Mouse (Mus musculus): ENCODE measurements at regions not wholly inside any gene's neighbourhood (a gene's known extent, or its start where the extent isn't known, plus 50 kb on each side); places are given as distances from the start of the nearest gene placed in this dataset.

DNA sequence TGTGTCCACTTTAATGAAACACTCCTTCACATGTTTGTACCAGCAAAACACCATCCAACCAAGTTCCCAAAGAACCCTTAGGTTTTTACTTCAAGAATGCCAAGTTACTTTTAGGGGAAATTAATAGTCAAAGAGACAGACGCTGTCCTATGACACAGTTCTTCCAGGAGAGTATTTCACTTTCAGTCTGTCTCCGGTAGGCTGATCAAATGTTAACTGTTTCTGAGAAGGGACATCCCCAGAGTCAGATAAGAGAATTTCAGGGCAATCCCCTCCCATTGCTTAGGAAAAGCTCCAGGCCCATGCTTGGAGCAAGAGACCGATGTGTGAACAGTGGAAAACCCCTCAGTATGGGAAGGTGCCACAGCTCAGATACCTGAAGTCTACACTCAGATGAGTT is 112.1 kb downstream of the Sp3 start:
- H3K27ac ChIP-seq (ENCODE audit: low read length): no peak overlapping the region
- no peaks in the 10 kb centered on the region for H3K27me3 ChIP-seq (ENCODE audit: control insufficient read depth, insufficient read depth, low read length)
- no peak overlapping the region for H3K9ac ChIP-seq (ENCODE audit: low read length)
- no peaks in the 10 kb centered on the region for H3K36me3 ChIP-seq (ENCODE audit: control insufficient read depth, insufficient read depth, low read length)
- no peaks in the 10 kb centered on the region for H3K9me3 ChIP-seq (replicated peaks; ENCODE audit: control insufficient read depth, low read length)
- no peak overlapping the region for H3K4me3 ChIP-seq (replicated peaks; ENCODE audit: low read length)
- no peak overlapping the region for H3K4me2 ChIP-seq (ENCODE audit: low read depth, low read length)
- ATAC-seq (ENCODE audit: insufficient read depth, low FRiP score): no peak
- H3K4me1 ChIP-seq (ENCODE audit: control insufficient read depth, insufficient read depth, low read length): 0 out of 2 replicates have a peak, but pooled peaks cover 3% of the 10 kb centered on the region
- 93% methylated on average over 3 of the region's 3 CpGs for WGBS

DNA sequence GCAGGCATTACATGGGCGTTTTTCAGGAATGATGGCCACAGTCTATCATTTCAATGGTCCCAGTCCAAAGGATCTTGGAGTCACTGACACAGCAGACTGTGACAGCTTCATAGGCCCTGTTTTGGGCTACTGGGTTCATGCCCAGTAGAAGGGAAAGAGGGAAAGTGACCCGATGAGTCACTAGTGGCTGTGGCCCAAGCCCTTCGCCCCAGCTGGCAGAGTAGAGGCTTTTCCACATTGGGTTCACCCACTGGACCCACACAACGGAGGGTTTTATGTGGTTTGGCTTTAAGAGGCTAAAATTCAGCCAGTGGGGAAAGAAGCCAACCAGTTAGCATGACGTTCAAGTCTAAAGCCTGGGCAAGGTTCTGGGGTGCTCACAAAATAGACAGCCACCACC is 108.4 kb downstream of the Sp3 start:
- 83% methylated on average over 5 of the region's 5 CpGs for WGBS

DNA sequence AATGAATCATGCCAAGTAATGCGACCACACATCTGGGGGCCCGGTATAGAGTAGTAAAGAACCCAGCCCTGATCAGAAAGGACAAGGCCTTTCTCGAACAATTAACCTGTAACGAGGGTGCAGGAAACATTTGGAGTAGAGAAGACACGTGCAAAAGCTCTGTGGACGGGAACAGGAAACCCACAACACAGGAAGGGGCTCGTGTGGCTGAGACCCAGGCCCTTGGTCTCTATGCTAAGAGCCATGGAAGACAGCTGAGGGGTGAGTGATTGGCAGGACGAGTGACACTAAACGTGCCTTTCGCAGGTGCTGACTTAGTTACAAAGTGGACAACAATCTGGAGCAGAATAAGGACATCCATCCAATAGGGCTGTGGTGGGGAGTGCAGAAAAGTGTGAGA is 106.3 kb downstream of the Sp3 start:
- Histone ChIP-seq H3K9ac (ENCODE audit: low read length) (no peak overlapping the region), H3K27ac (ENCODE audit: low read length) (no peak overlapping the region), H3K4me1 (ENCODE audit: control insufficient read depth, insufficient read depth, low read length) (no peaks in the 10 kb centered on the region), H3K4me3 (replicated peaks; ENCODE audit: low read length) (no peak overlapping the region), H3K9me3 (replicated peaks; ENCODE audit: control insufficient read depth, low read length) (no peaks in the 10 kb centered on the region), H3K4me2 (ENCODE audit: low read depth, low read length) (no peak overlapping the region), H3K36me3 (ENCODE audit: control insufficient read depth, insufficient read depth, low read length) (no peaks in the 10 kb centered on the region), H3K27me3 (ENCODE audit: control insufficient read depth, insufficient read depth, low read length) (no peaks in the 10 kb centered on the region)
- ATAC-seq (ENCODE audit: insufficient read depth, low FRiP score): no peak
- 80% methylated on average over 10 of the region's 10 CpGs for WGBS

More for the DNA sequence above, 108.4 kb downstream of the Sp3 start:
- Histone ChIP-seq H3K4me2 (ENCODE audit: low read depth, low read length) (no peak overlapping the region), H3K36me3 (ENCODE audit: control insufficient read depth, insufficient read depth, low read length) (no peaks in the 10 kb centered on the region), H3K9me3 (replicated peaks; ENCODE audit: control insufficient read depth, low read length) (no peaks in the 10 kb centered on the region), H3K4me3 (replicated peaks; ENCODE audit: low read length) (no peak overlapping the region), H3K27ac (ENCODE audit: low read length) (no peak overlapping the region), H3K4me1 (ENCODE audit: control insufficient read depth, insufficient read depth, low read length) (no peaks in the 10 kb centered on the region), H3K27me3 (ENCODE audit: control insufficient read depth, insufficient read depth, low read length) (no peaks in the 10 kb centered on the region), H3K9ac (ENCODE audit: low read length) (no peak overlapping the region)
- no peak for ATAC-seq (ENCODE audit: insufficient read depth, low FRiP score)

DNA sequence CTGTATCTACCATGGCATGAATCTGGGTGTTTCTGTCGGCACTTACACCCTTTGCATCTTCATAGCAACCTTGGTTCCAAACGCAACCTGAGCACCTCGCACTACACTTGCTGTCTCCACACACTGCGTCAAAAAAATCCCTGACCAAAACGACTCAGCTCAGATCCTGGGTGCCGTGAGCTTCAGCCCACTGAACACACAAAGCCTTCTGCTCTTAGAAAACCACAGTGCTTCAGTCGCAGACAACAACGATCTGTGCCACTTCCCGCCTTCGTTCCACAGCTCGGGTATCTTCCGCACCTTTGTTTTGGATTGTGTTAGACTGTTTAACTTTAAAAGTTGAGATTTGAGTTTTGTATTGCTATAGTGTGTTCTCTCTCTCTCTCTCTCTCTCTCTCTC is 105.7 kb downstream of the Sp3 start:
- WGBS: 74% methylated on average over 12 of the region's 12 CpGs
- H3K9me3 ChIP-seq (replicated peaks; ENCODE audit: control insufficient read depth, low read length): no peaks in the 10 kb centered on the region
- no peak overlapping the region for H3K4me2 ChIP-seq (ENCODE audit: low read depth, low read length)
- H3K4me1 ChIP-seq (ENCODE audit: control insufficient read depth, insufficient read depth, low read length): no peaks in the 10 kb centered on the region
- no peaks in the 10 kb centered on the region for H3K27me3 ChIP-seq (ENCODE audit: control insufficient read depth, insufficient read depth, low read length)
- no peak overlapping the region for H3K4me3 ChIP-seq (replicated peaks; ENCODE audit: low read length)
- H3K36me3 ChIP-seq (ENCODE audit: control insufficient read depth, insufficient read depth, low read length): no peaks in the 10 kb centered on the region
- no peak for ATAC-seq (ENCODE audit: insufficient read depth, low FRiP score)
- H3K9ac ChIP-seq (ENCODE audit: low read length): no peak overlapping the region
- H3K27ac ChIP-seq (ENCODE audit: low read length): no peak overlapping the region

DNA sequence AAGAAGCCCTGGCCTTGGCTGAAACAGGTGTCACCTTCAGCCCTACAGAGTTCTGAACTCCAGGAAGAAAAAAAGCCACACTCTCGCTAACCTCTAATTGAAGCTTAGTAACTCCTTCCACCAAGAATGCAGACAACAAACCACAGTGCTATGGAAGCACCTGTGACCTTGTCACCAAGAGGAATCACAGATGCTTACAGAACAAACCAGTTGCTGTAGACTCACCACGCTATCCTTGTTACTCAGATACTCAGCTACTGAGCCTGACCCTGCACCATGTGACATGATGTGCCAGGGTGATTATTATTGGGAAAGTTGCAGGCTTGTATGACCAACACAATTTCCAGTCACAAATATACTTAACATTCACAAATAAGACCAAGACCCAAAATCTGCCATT is 104.6 kb downstream of the Sp3 start:
- Histone ChIP-seq H3K36me3 (ENCODE audit: control insufficient read depth, insufficient read depth, low read length) (no peaks in the 10 kb centered on the region), H3K27me3 (ENCODE audit: control insufficient read depth, insufficient read depth, low read length) (no peaks in the 10 kb centered on the region), H3K4me1 (ENCODE audit: control insufficient read depth, insufficient read depth, low read length) (no peaks in the 10 kb centered on the region), H3K4me2 (ENCODE audit: low read depth, low read length) (no peak overlapping the region), H3K27ac (ENCODE audit: low read length) (no peak overlapping the region), H3K9me3 (replicated peaks; ENCODE audit: control insufficient read depth, low read length) (no peaks in the 10 kb centered on the region), H3K4me3 (replicated peaks; ENCODE audit: low read length) (no peak overlapping the region), H3K9ac (ENCODE audit: low read length) (no peak overlapping the region)
- WGBS: 63% methylated on average over 2 of the region's 2 CpGs
- ATAC-seq (ENCODE audit: insufficient read depth, low FRiP score): no peak

DNA sequence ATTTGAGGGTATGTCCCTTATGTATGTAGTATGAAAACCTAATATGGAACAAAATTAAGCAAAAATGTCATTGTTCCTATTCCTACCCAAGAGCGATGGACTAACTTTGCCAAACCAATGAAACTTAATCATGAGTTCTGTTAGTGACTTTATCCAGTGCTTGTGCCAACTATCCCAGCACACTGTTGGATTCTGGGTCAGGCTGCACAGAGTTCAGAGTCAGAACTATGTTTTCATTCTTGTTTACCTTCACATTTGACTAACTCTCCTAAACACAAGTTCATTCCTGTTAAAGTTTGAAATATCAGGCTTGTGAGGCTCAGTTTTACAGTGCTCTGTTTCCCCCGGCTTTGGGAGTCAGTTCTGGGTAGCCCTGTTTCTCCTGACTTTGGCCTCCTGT is 100.2 kb downstream of the Sp3 start:
- Histone ChIP-seq H3K4me1 (ENCODE audit: control insufficient read depth, insufficient read depth, low read length) (no peaks in the 10 kb centered on the region), H3K27ac (ENCODE audit: low read length) (no peak overlapping the region), H3K4me3 (replicated peaks; ENCODE audit: low read length) (no peak overlapping the region), H3K9me3 (replicated peaks; ENCODE audit: control insufficient read depth, low read length) (no peaks in the 10 kb centered on the region), H3K27me3 (ENCODE audit: control insufficient read depth, insufficient read depth, low read length) (no peaks in the 10 kb centered on the region), H3K9ac (ENCODE audit: low read length) (no peak overlapping the region), H3K36me3 (ENCODE audit: control insufficient read depth, insufficient read depth, low read length) (no peaks in the 10 kb centered on the region), H3K4me2 (ENCODE audit: low read depth, low read length) (no peak overlapping the region)
- WGBS: 96% methylated on average over 2 of the region's 2 CpGs
- ATAC-seq (ENCODE audit: insufficient read depth, low FRiP score): no peak

DNA sequence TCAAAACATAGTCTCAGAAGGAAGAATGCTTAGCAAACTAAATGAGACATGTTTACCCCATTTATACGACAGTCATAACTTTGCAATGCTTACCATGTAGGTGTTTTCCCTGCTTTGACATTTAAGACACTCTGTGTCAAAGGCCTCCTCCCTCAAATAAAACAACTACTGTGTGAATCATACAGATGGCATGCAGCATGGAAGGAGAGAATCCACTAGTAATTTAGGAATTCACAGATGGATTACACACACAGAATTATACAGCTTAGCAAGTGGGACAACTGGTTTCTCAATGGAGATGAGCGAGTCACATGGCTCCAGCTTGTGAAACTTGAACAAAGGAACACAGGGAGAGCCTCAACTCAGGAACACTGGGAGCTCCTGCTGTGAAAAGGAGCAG is 98.7 kb downstream of the Sp3 start:
- no peaks in the 10 kb centered on the region for H3K36me3 ChIP-seq (ENCODE audit: control insufficient read depth, insufficient read depth, low read length)
- ATAC-seq (ENCODE audit: insufficient read depth, low FRiP score): no peak
- WGBS: 73% methylated on average over 2 of the region's 2 CpGs

DNA sequence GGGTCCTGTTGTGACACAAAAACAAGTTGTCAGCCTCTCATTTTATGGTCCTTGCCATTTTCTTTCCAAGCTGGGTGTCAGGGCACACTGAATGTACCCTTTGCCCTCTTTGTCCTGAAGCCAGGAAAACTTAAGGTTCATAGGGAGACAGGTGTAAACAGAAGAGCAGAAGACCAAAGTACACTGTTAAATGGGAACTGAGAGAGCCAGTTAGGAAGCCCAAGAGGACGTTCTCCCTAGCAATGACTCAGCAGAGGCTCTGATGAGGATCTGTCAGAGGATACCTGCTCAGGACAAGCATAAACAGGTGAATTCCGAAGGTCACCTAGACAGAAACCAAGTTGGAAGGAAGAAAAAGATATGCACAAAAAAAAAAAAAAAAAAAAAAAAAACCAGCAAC is 94.0 kb downstream of the Sp3 start:
- WGBS: 79% methylated on average over 2 of the region's 2 CpGs
- no peaks in the 10 kb centered on the region for H3K36me3 ChIP-seq (ENCODE audit: control insufficient read depth, insufficient read depth, low read length)
- no peaks in the 10 kb centered on the region for H3K9me3 ChIP-seq (replicated peaks; ENCODE audit: control insufficient read depth, low read length)
- no peak overlapping the region for H3K27ac ChIP-seq (ENCODE audit: low read length)
- H3K27me3 ChIP-seq (ENCODE audit: control insufficient read depth, insufficient read depth, low read length): no peaks in the 10 kb centered on the region
- H3K4me3 ChIP-seq (replicated peaks; ENCODE audit: low read length): no peak overlapping the region
- H3K4me2 ChIP-seq (ENCODE audit: low read depth, low read length): no peak overlapping the region
- H3K9ac ChIP-seq (ENCODE audit: low read length): no peak overlapping the region
- no peak for ATAC-seq (ENCODE audit: insufficient read depth, low FRiP score)
- 0 out of 2 replicates have a peak, but pooled peaks cover 3% of the 10 kb centered on the region for H3K4me1 ChIP-seq (ENCODE audit: control insufficient read depth, insufficient read depth, low read length)

More for the DNA sequence above, 98.7 kb downstream of the Sp3 start:
- Histone ChIP-seq H3K27ac (ENCODE audit: low read length) (no peak overlapping the region), H3K4me2 (ENCODE audit: low read depth, low read length) (no peak overlapping the region), H3K9me3 (replicated peaks; ENCODE audit: control insufficient read depth, low read length) (no peaks in the 10 kb centered on the region), H3K9ac (ENCODE audit: low read length) (no peak overlapping the region), H3K4me1 (ENCODE audit: control insufficient read depth, insufficient read depth, low read length) (no peaks in the 10 kb centered on the region), H3K4me3 (replicated peaks; ENCODE audit: low read length) (no peak overlapping the region), H3K27me3 (ENCODE audit: control insufficient read depth, insufficient read depth, low read length) (no peaks in the 10 kb centered on the region)

All from stomach, embryonic 16.5 days (tissue).